Mouse (Mus musculus): ENCODE results near the gene 1700049E17Rik1.
"Not testable (repeated sequence)": the region's sequence is repeated elsewhere in the genome, so short reads cannot be mapped to it uniquely, and the experiment has no call there.

DNA sequence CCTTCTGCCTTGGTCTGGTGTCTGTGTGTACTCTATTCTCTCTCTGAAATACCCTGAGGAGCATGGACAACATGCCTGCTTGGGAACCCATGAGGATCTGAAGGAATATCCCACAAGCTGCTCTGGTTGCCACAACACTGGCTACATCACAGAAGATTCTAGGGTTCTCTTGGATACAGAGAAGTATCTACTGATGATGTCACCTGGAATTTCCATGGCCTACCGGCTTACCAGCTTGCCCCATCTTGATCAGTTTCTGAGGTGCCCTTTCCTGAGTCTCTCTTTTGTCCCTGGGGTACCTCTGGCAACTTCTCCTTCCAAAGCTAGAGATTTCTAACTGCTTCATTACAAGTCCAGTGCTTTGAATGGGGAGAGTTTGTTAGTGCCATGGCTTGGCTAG is 43.1 kb downstream of the 1700049E17Rik1 start, which contains the start of gene Gm6401:
- TF ChIP-seq CTCF, EP300 (IDR thresholded peaks at IDR 0.05; ENCODE audit: low read depth): not testable (repeated sequence)

Measured in liver, embryonic 14.5 days (tissue).